Mouse (Mus musculus): Measurements from ENCODE around the gene Prss40. TPM values are rescaled to one million over a fixed set of nuclear protein-coding genes. Genes with fewer than 3 reads are reported as not detected.

Gene Prss40
- polyA plus RNA-seq (2015; fragmentation: Nextera tagmentation; extraction: Ambion mirVana): not detected in 2 replicates

DNA sequence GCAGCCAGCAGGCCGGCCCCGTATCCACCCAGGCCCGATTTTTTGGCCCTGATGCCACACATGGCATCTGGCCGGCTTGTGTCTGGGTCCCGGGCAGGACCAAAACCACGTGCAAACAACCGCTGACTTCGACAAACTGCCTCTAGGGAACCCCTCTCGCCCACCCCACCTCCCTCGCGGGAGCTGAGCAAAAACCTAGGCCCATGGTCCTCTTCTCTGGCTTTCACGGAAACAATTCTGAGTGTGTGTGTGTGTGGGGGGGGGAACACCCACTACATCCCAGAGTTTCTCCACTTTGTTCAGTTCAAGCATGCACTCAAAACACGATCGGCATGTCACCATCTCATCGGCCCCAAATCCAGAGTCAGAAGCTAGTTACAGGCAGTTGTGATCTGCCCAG, at the start of gene Prss40:
Gene Prss40 (minus strand): TSS at position 101 of the 400 bp plus-strand sequence.
- no peak for ATAC-seq
- 86% methylated on average over 15 of the region's 15 CpGs for WGBS
- H3K4me3 ChIP-seq (ENCODE audit: low read length): no peak within 1 kb of the TSS
- no peaks in the 10 kb centered on the region for H3K27me3 ChIP-seq (replicated peaks; ENCODE audit: control insufficient read depth, insufficient read depth, low read length)
- H3K4me1 ChIP-seq (ENCODE audit: control insufficient read depth, insufficient read depth, low read length): no peaks in the 10 kb centered on the region
- no peaks in the 10 kb centered on the region for H3K36me3 ChIP-seq (ENCODE audit: control insufficient read depth, insufficient read depth, low read length)
- H3K27ac ChIP-seq (ENCODE audit: low read length): no peak within 1 kb of the TSS
- no peak within 1 kb of the TSS for H3K4me2 ChIP-seq (ENCODE audit: low read depth, low read length)
- H3K9me3 ChIP-seq (ENCODE audit: control insufficient read depth, low read length): no peaks in the 10 kb centered on the region
- no peak within 1 kb of the TSS for H3K9ac ChIP-seq (ENCODE audit: low read depth, low read length)

DNA sequence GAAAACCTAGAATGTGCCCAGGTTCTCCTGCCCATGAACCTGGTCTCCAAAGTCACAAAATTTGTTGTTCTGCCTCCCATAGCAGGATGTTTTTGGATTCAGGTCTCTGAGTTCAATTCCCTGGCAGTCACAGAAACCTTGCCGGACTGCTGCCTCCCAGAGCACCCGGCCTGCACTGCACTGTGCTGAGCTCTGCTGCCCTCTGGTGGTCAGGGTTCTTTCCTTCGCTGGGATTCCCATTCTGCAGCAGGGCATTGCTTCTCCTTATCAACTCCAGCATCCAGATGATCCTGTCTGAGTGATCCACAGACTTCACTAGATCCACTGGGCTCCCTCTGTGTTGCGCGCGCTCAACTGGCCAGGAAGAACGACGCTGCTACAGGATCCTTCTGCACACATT, 41.6 kb upstream of the Prss40 start:
- Histone ChIP-seq H3K27ac (ENCODE audit: low read length) (no peak overlapping the region), H3K9ac (ENCODE audit: low read depth, low read length) (no peak overlapping the region), H3K4me2 (ENCODE audit: low read depth, low read length) (no peak overlapping the region), H3K4me1 (ENCODE audit: control insufficient read depth, insufficient read depth, low read length) (no peaks in the 10 kb centered on the region), H3K27me3 (replicated peaks; ENCODE audit: control insufficient read depth, insufficient read depth, low read length) (no peaks in the 10 kb centered on the region), H3K9me3 (ENCODE audit: control insufficient read depth, low read length) (no peaks in the 10 kb centered on the region), H3K4me3 (ENCODE audit: low read length) (no peak overlapping the region), H3K36me3 (ENCODE audit: control insufficient read depth, insufficient read depth, low read length) (no peaks in the 10 kb centered on the region)
- 10% methylated on average over 8 of the region's 8 CpGs for WGBS
- ATAC-seq: no peak

DNA sequence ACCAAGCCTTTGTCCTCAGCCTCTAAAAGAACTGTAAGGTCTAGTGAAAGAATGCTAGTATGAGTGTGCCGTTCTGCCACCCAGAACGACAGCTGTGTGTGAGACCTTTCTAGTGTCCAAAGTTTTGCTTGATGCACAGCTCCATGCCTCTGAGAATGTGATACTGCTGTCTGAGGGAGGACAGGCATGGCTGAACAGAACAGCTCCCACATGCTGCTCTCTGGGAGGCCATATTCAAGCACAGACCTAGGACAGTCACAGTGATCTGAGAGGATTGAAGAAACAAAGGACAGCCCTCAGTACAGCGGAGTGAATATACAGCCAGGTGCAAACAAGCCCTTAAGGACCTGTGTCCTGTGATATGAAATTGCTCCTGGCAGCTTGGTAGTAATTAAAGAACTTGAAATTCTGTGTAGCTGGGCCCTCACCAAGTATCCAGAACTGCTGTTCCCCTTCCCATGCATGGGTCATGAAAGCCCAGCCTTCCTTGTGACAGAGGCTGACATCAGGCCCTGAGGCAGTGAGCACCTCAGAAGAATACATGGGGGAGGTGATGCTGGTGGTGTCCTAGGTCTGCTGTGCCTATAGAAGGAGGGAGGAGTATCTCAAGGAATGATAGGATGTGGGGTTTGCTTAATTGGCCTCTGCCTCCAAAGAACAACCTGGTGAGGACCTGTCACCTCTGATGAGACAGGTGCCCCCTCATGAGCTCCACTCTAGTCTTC, 40.7 kb upstream of the Prss40 start:
- no peaks in the 10 kb centered on the region for H3K27me3 ChIP-seq (replicated peaks; ENCODE audit: control insufficient read depth, insufficient read depth, low read length)
- H3K27ac ChIP-seq (ENCODE audit: low read length): no peak overlapping the region
- 79% methylated on average over 3 of the region's 3 CpGs for WGBS
- no peaks in the 10 kb centered on the region for H3K36me3 ChIP-seq (ENCODE audit: control insufficient read depth, insufficient read depth, low read length)
- ATAC-seq: no peak
- no peaks in the 10 kb centered on the region for H3K4me1 ChIP-seq (ENCODE audit: control insufficient read depth, insufficient read depth, low read length)
- no peak overlapping the region for H3K9ac ChIP-seq (ENCODE audit: low read depth, low read length)
- no peaks in the 10 kb centered on the region for H3K9me3 ChIP-seq (ENCODE audit: control insufficient read depth, low read length)
- no peak overlapping the region for H3K4me3 ChIP-seq (ENCODE audit: low read length)
- no peak overlapping the region for H3K4me2 ChIP-seq (ENCODE audit: low read depth, low read length)

DNA sequence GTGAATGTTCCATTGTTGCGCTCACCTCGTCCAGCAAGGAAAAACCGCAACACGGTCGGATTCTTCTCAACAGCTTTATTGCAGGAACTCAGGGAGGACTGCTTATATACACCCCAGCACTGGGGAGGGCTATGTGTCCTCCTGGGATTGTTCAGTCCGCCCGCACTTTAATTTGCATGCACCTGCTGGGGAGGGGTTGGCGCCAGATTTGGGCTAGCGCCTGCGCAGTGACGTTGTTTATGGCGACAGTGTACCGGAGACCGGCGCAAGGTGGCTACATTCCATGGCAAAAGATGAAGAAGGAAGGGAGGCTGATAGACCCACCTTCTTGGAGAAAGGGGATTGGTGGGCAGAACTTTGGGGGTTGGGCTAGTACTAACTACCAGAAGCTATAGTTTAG, 39.3 kb upstream of the Prss40 start:
- H3K9ac ChIP-seq (ENCODE audit: low read depth, low read length): no peak overlapping the region
- H3K9me3 ChIP-seq (ENCODE audit: control insufficient read depth, low read length): no peaks in the 10 kb centered on the region
- 75% methylated on average over 15 of the region's 15 CpGs for WGBS
- no peaks in the 10 kb centered on the region for H3K27me3 ChIP-seq (replicated peaks; ENCODE audit: control insufficient read depth, insufficient read depth, low read length)
- no peaks in the 10 kb centered on the region for H3K4me1 ChIP-seq (ENCODE audit: control insufficient read depth, insufficient read depth, low read length)
- no peak overlapping the region for H3K4me3 ChIP-seq (ENCODE audit: low read length)
- ATAC-seq: no peak
- no peaks in the 10 kb centered on the region for H3K36me3 ChIP-seq (ENCODE audit: control insufficient read depth, insufficient read depth, low read length)
- no peak overlapping the region for H3K27ac ChIP-seq (ENCODE audit: low read length)
- H3K4me2 ChIP-seq (ENCODE audit: low read depth, low read length): no peak overlapping the region

DNA sequence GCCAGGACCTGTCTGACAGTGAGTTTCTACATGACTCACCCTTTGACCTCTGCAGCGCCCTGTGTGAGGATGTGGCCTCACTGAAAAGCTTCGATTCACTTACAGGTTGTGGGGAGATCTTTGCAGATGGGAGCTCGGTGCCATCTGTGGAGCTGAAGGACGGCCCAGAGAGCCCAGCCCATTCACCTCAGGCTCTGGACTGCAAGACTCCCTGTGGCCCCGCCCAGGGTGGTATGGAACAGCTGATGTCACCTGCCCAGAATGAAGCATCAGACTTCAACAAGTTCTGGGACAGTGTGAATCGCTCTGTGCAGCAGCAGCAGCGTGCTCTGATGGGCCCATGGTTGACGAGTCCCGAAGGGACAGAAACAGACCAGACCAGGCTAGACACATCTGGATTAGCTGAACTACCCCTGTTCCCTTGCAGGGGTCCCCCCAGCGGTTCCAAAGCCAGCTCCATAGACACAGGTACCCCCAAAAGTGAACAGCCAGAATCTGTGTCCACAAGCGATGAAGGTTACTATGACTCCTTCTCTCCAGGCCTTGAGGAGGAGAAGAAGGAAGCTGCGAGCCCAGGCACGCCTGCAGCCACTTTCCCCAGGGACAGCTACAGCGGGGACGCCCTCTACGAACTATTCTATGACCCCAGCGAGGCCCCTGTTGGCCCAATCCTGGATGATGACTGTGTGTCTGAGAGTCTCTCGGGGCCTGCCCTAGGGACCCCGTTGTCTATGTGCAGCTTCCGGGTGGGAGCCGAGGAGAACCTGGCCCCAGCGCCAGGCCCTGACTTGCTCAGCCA, 26.8 kb upstream of the Prss40 start:
- Histone ChIP-seq H3K27ac (ENCODE audit: low read length) (no peak overlapping the region), H3K4me2 (ENCODE audit: low read depth, low read length) (no peak overlapping the region), H3K9ac (ENCODE audit: low read depth, low read length) (no peak overlapping the region), H3K4me3 (ENCODE audit: low read length) (no peak overlapping the region), H3K36me3 (ENCODE audit: control insufficient read depth, insufficient read depth, low read length) (no peaks in the 10 kb centered on the region), H3K4me1 (ENCODE audit: control insufficient read depth, insufficient read depth, low read length) (no peaks in the 10 kb centered on the region), H3K27me3 (replicated peaks; ENCODE audit: control insufficient read depth, insufficient read depth, low read length) (no peaks in the 10 kb centered on the region), H3K9me3 (ENCODE audit: control insufficient read depth, low read length) (no peaks in the 10 kb centered on the region)
- WGBS: 77% methylated on average over 22 of the region's 22 CpGs
- ATAC-seq: no peak

DNA sequence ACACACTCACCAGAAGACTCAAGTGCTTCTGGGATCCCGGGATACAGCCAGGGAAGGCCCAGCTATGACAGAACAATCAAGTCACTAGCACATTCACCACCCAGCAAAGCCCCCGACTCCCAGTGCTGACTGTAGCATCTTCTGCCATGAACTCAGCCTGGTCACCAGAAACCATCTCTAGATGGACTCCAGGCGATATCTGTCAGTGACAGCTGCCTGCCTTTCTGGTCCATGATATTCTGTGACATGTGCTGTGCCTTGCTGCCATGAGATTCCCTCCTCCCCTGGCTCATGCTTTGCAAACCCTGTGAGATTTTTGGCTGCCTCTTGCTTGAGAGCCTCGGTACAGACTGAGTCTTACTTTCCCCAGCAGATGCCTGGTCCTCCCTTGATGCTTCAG, 24.0 kb upstream of the Prss40 start:
- no peak overlapping the region for H3K4me2 ChIP-seq (ENCODE audit: low read depth, low read length)
- ATAC-seq: no peak

DNA sequence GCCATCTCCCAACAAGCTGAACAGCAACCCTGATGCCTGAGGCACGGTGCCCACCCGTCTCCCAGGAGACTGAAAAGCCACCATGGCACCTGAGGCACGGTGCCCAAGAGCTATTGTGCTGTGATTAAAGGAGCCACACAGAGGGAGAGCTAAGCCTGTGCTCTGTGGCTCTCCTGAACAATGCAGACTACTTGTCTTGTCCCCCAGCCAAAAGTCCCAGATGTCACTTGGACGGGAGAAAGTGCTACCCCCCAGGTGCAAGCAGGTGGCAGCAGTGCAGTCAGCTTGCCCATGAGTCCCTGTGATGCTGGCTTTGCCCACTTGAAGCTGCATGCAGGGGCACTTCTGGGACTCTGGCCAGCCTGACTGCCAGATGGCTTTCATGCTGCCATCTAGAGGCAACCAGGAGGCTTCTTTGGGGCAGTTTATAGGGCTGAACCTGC, 23.1 kb upstream of the Prss40 start:
- H3K4me1 ChIP-seq (ENCODE audit: control insufficient read depth, insufficient read depth, low read length): peaks cover 7% of the 10 kb centered on the region
- no peak overlapping the region for H3K4me3 ChIP-seq (ENCODE audit: low read length)
- H3K27ac ChIP-seq (ENCODE audit: low read length): no peak overlapping the region
- no peak for ATAC-seq
- no peak overlapping the region for H3K9ac ChIP-seq (ENCODE audit: low read depth, low read length)
- no peaks in the 10 kb centered on the region for H3K36me3 ChIP-seq (ENCODE audit: control insufficient read depth, insufficient read depth, low read length)
- H3K4me2 ChIP-seq (ENCODE audit: low read depth, low read length): no peak overlapping the region
- H3K27me3 ChIP-seq (replicated peaks; ENCODE audit: control insufficient read depth, insufficient read depth, low read length): peaks cover 8% of the 10 kb centered on the region
- 26% methylated on average over 4 of the region's 4 CpGs for WGBS
- H3K9me3 ChIP-seq (ENCODE audit: control insufficient read depth, low read length): no peaks in the 10 kb centered on the region

More for the DNA sequence above, 24.0 kb upstream of the Prss40 start:
- H3K9me3 ChIP-seq (ENCODE audit: control insufficient read depth, low read length): no peaks in the 10 kb centered on the region
- H3K36me3 ChIP-seq (ENCODE audit: control insufficient read depth, insufficient read depth, low read length): no peaks in the 10 kb centered on the region
- H3K27me3 ChIP-seq (replicated peaks; ENCODE audit: control insufficient read depth, insufficient read depth, low read length): peaks cover 2% of the 10 kb centered on the region; the same call in 1 of the 2 replicates
- 80% methylated on average over 4 of the region's 4 CpGs for WGBS
- H3K4me1 ChIP-seq (ENCODE audit: control insufficient read depth, insufficient read depth, low read length): peaks cover 1% of the 10 kb centered on the region; the same call in 1 of the 2 replicates
- no peak overlapping the region for H3K27ac ChIP-seq (ENCODE audit: low read length)
- H3K9ac ChIP-seq (ENCODE audit: low read depth, low read length): no peak overlapping the region
- H3K4me3 ChIP-seq (ENCODE audit: low read length): no peak overlapping the region

DNA sequence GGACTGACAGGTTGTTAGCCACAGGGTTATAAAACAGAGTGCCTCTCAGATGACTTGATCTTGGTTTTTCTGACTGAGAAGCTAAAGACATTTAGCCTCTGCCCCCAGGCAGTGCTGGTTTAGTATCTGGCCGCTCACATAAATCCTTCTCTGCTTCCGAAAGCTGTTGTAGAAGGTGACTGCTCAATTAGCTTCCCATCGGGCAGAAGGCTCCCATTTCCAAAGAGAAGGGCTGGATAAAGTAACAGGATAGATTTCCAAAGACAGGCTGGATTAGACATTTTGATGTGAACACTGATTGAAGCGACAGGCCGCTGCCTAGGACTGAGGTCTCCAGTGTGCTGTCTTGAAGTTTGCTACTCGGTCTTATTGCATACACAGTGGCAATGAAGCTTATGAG, 21.5 kb upstream of the Prss40 start:
- Histone ChIP-seq H3K9me3 (ENCODE audit: control insufficient read depth, low read length) (no peaks in the 10 kb centered on the region), H3K4me2 (ENCODE audit: low read depth, low read length) (no peak overlapping the region), H3K4me3 (ENCODE audit: low read length) (no peak overlapping the region), H3K4me1 (ENCODE audit: control insufficient read depth, insufficient read depth, low read length) (peaks cover 7% of the 10 kb centered on the region), H3K9ac (ENCODE audit: low read depth, low read length) (no peak overlapping the region), H3K36me3 (ENCODE audit: control insufficient read depth, insufficient read depth, low read length) (no peaks in the 10 kb centered on the region), H3K27ac (ENCODE audit: low read length) (no peak overlapping the region), H3K27me3 (replicated peaks; ENCODE audit: control insufficient read depth, insufficient read depth, low read length) (peaks cover 13% of the 10 kb centered on the region)
- ATAC-seq: no peak
- 69% methylated on average over 6 of the region's 6 CpGs for WGBS

DNA sequence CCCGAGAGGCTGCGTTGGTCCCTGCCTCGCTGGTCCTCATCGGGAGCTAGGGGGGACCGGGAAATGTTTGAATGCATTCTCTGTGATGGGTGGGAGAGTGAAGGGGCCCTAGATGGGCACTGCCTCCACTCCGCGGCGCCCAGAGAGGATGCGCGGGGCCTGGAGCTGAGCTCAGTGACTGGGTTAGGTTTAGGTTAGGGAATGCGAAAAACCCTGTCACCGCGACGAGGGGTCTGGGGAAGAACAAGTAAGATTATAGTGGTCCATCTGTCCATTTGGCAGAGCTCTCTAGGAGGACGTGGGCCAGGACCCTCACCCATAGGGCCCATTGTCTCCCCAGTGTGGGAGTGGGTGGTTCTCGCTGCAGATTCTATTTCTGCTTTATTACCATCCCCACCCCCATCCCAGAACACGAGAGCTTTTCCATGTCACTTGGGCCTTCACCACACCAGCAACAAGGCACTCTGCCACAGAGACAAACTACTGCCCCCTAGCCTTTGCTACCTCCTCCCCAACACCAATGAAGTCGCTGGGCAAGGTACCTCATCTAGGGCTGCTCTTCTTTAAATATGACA, 19.1 kb upstream of the Prss40 start:
- H3K9ac ChIP-seq (ENCODE audit: low read depth, low read length): no peak overlapping the region
- H3K4me3 ChIP-seq (ENCODE audit: low read length): peak overlapping the region; percentile 42
- peak overlapping the region; percentile 67 for H3K4me2 ChIP-seq (ENCODE audit: low read depth, low read length)
- no peak; the same call in 1 of the 2 replicates for ATAC-seq
- no peaks in the 10 kb centered on the region for H3K36me3 ChIP-seq (ENCODE audit: control insufficient read depth, insufficient read depth, low read length)
- WGBS: 1% methylated on average over 18 of the region's 18 CpGs
- no peak overlapping the region for H3K27ac ChIP-seq (ENCODE audit: low read length)
- no peaks in the 10 kb centered on the region for H3K9me3 ChIP-seq (ENCODE audit: control insufficient read depth, low read length)
- peaks cover 7% of the 10 kb centered on the region for H3K4me1 ChIP-seq (ENCODE audit: control insufficient read depth, insufficient read depth, low read length)
- H3K27me3 ChIP-seq (replicated peaks; ENCODE audit: control insufficient read depth, insufficient read depth, low read length): peaks cover 15% of the 10 kb centered on the region
